Mouse (Mus musculus) cerebellum, adult 11 months (tissue): ENCODE results near the gene Apol10a.
"Not testable (repeated sequence)": the region's sequence is repeated elsewhere in the genome, so short reads cannot be mapped to it uniquely, and the experiment has no call there.

ENCODE experiments used
- DNase-seq: peaks from one replicate; pipeline ENCODE4 v3.0.0; 2022

The Apol10a gene

GRCm38 (mm10) chr15:77476693-77477092 is at the start of gene Apol10a:
TSS of gene Apol10a (plus strand) at chr15:77477047.
- not testable (repeated sequence) for DNase-seq

GRCm38 (mm10) chr15:77428690-77429448 is 48.0 kb upstream of the Apol10a start:
- not testable (repeated sequence) for DNase-seq

- DNase-seq = not testable (repeated sequence)
Measured at GRCm38 (mm10) chr15:77444746-77445145, 32.1 kb upstream of the Apol10a start.

- not testable (repeated sequence) for DNase-seq
Measured at GRCm38 (mm10) chr15:77445668-77446067, 31.2 kb upstream of the Apol10a start.

GRCm38 (mm10) chr15:77447392-77447791 is 29.5 kb upstream of the Apol10a start, which contains the start of gene Apol7b:
TSS of gene Apol7b (minus strand) at chr15:77447492.
- DNase-seq = not testable (repeated sequence)

GRCm38 (mm10) chr15:77449927-77450326 is 26.9 kb upstream of the Apol10a start:
- not testable (repeated sequence) for DNase-seq

GRCm38 (mm10) chr15:77474699-77475390 is 2.0 kb upstream of the Apol10a start:
- not testable (repeated sequence) for DNase-seq

GRCm38 (mm10) chr15:77482140-77482794 is 5.4 kb downstream of the Apol10a start:
- no peak for DNase-seq

- DNase-seq = not testable (repeated sequence)
Measured at GRCm38 (mm10) chr15:77493181-77493580, 16.3 kb downstream of the Apol10a start.

- DNase-seq = not testable (repeated sequence)
Measured at GRCm38 (mm10) chr15:77494694-77495093, 17.8 kb downstream of the Apol10a start.

GRCm38 (mm10) chr15:77507966-77508365 is 31.1 kb downstream of the Apol10a start, which contains the start of gene Apol11a:
TSS of gene Apol11a (plus strand) at chr15:77508271.
- DNase-seq = not testable (repeated sequence)

GRCm38 (mm10) chr15:77520596-77520995 is 43.7 kb downstream of the Apol10a start:
- DNase-seq = not testable (repeated sequence)

GRCm38 (mm10) chr15:77523186-77523843 is 46.5 kb downstream of the Apol10a start:
- peak; percentile 6 for DNase-seq

GRCm38 (mm10) chr15:77533216-77533615 is 56.4 kb downstream of the Apol10a start, which contains the start of gene Apol7c:
TSS of gene Apol7c (minus strand) at chr15:77533316.
- DNase-seq = no peak

- DNase-seq = not testable (repeated sequence)
Measured at GRCm38 (mm10) chr15:77539221-77539620, 62.4 kb downstream of the Apol10a start.
